Mouse (Mus musculus) olfactory bulb, adult 2 months (tissue): Measurements from ENCODE around the gene Map4k2.

Experiments
- CTCF ChIP-seq: fragments of 200-500 bp; IDR thresholded peaks from 2 replicates; pipeline ENCODE4 v1.5.1; 2012; ENCODE audit warnings: low read depth, mild to moderate bottlenecking, low read length, moderate library complexity; ENCODE audit not compliant: insufficient read depth
- POLR2A ChIP-seq: fragments of 200-500 bp; IDR thresholded peaks from 2 replicates; pipeline ENCODE4 v1.6.1; 2012; ENCODE audit warnings: mild to moderate bottlenecking, low read depth, low read length, moderate library complexity; ENCODE audit not compliant: insufficient read depth

DNA sequence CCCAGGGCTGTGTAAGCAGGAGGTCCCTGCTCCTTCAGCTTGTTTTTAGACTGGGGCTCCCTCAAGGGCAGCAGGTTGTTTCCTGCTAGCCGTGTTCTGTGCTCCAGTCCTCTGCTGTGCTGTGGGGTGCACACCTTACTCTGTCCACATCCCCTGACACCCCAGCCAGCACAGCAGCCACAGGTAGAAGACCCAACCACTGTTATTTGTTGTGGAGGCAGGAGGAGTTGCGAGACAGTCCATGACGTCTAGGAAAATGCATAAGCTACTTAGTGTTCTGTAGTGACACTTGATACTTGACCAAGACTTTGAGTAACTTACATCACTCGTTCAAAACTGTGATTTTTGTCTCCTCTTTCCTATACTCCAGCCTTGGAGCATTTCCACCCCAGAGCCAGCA, 41.9 kb upstream of the Map4k2 start:
- no peak for TF ChIP-seq CTCF
- TF ChIP-seq POLR2A = no peak
